Mouse (Mus musculus) CD4-positive, CD25-positive, alpha-beta regulatory T cell, adult 9 weeks (primary cell): ENCODE measurements around the gene Nosip. TPM values are rescaled to one million over a fixed set of nuclear protein-coding genes. Genes with fewer than 3 reads are reported as not detected.

Experiments
- polyA plus RNA-seq: library from polyadenylated mRNA; unstranded; fragments of 100-300 nt; shearing (Covaris generic); gene quantifications from one replicate; pipeline ENCODE4 v1.2.1, GENCODE M21; 2017

Nosip gene
- 148 TPM for polyA plus RNA-seq

DNA sequence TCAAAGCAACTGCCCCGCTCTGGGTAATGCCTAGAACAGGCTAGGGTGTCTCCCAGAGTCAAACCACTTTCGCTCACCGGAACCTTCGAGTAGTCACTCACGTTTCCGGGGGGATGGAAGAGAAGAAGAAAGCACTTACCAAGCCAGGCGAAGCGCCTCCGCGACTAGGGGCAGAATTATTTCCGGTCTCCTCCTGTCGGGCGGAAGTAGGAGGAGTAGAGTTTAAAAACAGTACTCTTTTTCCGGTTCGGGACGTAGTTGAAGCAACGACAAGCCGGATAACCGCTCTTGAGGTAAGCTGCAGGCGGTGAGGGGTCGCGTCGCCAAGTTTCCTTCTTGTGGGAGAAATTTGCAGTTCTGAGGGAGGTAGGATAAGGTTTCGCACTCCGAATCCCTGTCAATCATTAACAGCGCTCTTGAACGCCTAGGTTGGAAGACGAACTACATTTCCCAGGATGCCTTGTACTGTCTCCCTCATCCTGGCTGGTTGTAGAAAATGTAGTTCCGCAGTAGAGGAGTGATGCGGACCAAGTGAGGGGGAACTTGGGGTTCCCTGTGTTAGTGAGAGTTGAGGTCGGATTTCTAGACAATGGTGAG is at the start of gene Nosip, which contains the start of gene Prrg2:
Gene Nosip, plus strand, starts transcription at position 191 of the 597 bp plus-strand sequence.
Gene Prrg2, minus strand, starts transcription at position 439 of the 597 bp plus-strand sequence.

DNA sequence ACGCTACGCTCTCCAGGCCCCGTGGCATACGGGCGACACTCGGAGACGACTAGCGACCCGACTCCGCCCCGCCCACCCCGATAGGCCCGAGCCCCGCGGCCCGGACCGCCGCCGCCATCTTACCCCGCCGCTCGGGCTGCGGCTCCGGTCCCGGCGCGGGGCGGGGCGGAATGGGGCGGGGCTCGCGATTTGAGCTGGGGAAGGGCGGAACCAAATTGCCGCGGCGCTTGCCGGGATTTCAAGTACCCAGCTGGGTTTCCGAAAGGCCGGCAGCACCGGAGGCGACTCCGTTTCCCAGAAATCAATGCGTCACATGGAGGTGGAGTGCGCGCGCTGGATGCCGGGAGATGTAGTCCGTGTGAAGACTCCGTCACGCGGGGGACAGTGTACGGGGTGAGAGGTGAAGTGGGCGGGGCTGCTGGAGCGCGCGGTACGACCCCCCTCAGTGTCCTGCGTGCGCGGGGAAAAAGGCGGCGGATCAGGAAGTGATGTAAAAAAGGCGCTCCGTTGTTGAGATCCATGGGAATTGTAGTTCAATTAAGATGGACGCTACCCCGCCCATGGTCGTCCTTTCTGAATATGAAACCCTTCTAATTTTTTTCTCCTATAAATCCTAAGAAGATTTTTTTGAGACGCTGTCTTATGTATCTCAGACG is 46.1 kb upstream of the Nosip start, which contains the start of gene Scaf1:
Gene Scaf1, minus strand, starts transcription at position 407 of the 656 bp plus-strand sequence.

DNA sequence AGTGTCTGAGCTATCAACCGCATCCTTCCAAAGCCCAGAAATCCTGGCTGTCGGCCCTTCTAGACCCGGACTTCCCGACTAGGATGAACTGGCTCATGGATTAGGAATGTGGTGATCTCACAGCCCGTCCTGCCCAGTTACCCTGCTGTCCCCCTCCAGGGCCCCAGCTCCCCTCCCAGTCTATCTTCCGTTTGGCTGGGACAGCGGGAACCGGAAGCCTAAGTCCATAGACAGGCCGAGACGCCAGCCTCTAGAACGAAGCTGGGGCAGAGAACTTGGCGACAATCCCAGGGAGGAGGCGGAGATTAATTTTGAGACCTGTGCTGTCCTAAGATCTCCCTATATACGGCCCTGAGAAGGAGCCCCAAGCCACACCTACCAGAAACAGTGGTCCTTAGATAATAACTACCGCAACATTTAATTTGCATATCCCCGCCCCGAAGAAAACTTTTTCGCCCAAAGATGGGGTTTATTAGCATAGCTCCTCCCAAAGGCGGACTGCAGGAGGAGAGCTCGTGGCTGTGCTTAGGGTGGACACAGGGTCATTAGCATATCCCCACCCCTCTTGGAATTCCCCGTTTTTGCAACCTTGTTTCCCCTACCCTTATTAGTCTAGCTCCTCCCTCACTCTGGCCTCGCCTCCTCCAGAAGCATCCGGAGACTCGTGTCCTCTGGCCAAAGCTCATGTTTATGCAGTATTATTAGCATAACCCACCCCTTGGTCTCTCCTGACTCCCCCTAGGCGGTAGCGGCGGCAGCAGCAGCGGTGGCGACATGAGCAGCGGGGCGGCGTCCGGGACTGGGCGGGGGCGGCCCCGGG is 44.8 kb upstream of the Nosip start, which contains the start of gene Rras:
Gene Rras, plus strand, starts transcription at position 720 of the 820 bp plus-strand sequence.

DNA sequence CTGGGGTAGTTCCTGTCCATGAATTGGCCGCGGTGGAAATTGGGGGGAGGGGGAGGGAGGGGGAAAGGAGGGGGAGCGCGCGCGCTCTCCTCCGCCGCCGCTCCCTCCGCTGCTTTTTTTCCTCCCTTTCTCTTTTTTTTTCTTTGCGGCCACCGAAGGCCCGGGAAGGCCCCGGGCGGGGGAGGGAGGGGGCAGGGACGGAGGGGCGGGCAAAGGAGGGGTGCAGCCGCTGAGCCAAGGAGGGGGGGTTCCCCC is 9.4 kb upstream of the Nosip start, which contains the start of gene Prr12:
Gene Prr12, minus strand, starts transcription at position 20 of the 255 bp plus-strand sequence.

DNA sequence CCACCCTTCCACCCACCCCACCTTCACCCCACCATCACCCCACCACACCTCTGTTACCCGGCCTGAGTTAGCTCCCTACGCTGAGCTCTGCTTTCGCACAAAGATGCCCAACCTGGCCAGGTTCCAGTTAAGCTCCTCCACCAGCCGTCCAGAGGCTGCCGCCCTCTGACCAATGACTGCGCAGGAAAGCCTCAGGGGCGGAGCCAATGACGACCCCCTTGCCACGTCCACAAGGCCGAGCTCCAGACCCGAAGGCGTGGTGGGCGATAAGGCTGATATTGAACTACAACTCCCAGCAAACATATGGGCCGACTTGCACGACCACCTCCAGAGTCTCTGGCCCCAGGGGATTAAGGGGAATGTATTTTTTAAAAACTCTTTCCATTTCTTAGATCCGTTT is 29.8 kb downstream of the Nosip start, which contains the start of gene Rcn3:
Gene Rcn3, minus strand, starts transcription at position 174 of the 400 bp plus-strand sequence.

DNA sequence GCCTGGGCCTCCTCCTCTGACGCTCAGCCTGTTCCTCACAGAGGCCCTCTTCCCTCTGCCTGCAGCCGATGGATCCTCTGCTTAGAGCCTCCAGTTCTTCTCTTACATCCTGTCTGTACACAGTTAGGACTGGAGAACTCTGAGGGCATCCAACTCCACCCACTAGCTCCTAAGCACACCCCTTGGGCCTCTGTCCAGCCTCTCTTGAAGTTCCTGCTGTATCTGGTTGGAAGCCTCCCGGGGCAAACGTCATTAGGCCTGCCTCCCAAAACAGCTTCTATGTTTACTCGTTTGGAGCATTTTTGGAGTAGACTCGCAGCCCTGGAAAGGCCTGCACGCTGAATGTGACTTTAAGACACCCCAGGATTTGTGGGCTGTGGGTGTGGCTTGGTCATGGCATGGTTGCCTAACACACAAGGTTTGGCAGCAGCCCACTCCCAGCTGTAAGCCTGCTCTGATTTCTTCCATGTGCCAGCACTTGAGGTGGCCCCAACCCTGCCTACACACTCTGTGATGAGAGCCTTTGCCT is 41.5 kb downstream of the Nosip start, which contains the start of gene Fcgrt:
Gene Fcgrt, minus strand, starts transcription at position 200 of the 529 bp plus-strand sequence.

DNA sequence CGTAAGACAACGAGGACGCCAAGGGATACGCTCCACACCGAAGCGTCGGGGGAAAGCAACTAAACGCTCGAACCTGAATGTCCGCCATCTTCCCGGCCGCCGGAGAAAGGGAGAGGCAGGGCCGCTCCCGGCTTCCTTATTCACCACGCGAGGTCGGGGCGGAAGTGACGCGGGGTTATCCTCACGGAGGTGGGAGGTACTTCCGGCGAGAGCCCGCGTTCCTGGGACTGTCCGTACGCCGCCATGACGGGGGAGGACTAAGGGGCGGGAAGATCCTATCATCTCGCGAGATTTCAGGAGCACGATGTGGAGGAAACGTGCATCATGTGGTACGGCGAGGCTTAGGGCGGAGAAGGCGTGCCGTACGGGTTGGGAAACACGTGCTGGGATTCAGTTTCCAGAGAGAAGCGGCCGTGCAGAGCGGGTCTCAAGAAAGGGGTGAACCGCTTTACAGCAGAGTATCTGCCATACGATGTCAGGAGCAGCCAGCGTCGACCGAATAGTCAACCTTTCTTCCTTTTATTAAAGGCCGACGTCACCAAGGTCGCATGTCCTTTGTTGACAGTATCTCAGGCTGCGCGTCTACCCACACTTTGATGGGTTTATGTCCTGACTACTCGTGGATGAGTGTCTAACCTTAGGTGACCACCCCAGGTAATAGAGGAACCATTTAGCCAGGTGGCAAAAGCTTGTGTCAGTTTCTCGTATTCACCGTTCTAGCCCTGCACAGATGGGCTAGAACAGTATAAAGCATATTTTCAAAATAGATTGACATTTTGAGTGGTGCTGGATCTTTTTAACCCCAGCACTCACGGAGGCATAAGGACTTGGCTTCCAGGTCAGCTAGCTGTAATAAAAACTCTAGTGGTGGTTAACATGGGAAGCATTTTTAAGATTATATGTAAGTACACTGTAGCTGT is 62.3 kb downstream of the Nosip start, which contains the start of gene Rps11:
Gene Rps11, minus strand, starts transcription at position 216 of the 920 bp plus-strand sequence.

Other genes starting within 250 kb of the Nosip start
- gene Nup62, start 246.3 kb upstream of the Nosip start, polyA plus RNA-seq: 58.7 TPM
- 2.0 TPM for gene Il4i1, start 246.0 kb upstream of the Nosip start, polyA plus RNA-seq
- 0.36 TPM for gene Atf5, start 245.8 kb upstream of the Nosip start, polyA plus RNA-seq
- gene Akt1s1, start 213.4 kb upstream of the Nosip start, polyA plus RNA-seq: 12.1 TPM
- 112 TPM for gene Tbc1d17, start 213.3 kb upstream of the Nosip start, polyA plus RNA-seq
- 100 TPM for gene Pnkp, start 205.3 kb upstream of the Nosip start, polyA plus RNA-seq
- gene Ptov1, start 192.6 kb upstream of the Nosip start, polyA plus RNA-seq: 9.9 TPM
- 26.9 TPM for gene Med25, start 169.7 kb upstream of the Nosip start, polyA plus RNA-seq
- gene Fuz, start 166.3 kb upstream of the Nosip start, polyA plus RNA-seq: 50.8 TPM
- gene Ap2a1, start 132.9 kb upstream of the Nosip start, polyA plus RNA-seq: 26.9 TPM
- gene Tsks, start 119.2 kb upstream of the Nosip start, polyA plus RNA-seq: not detected
- 0.55 TPM for gene Cpt1c, start 87.6 kb upstream of the Nosip start, polyA plus RNA-seq
- 210 TPM for gene Prmt1, start 75.9 kb upstream of the Nosip start, polyA plus RNA-seq
- gene Irf3, start 64.8 kb upstream of the Nosip start, polyA plus RNA-seq: 255 TPM
- gene Bcl2l12, start 63.7 kb upstream of the Nosip start, polyA plus RNA-seq: 35.2 TPM
- 22.7 TPM for gene Scaf1, start 46.1 kb upstream of the Nosip start, polyA plus RNA-seq
- gene Rras, start 44.5 kb upstream of the Nosip start, polyA plus RNA-seq: 6.3 TPM
- gene Prr12, start 9.5 kb upstream of the Nosip start, polyA plus RNA-seq: 4.8 TPM
- 3.3 TPM for gene Prrg2, start 248 bp downstream of the Nosip start, polyA plus RNA-seq
- gene Rcn3, start 29.8 kb downstream of the Nosip start, polyA plus RNA-seq: 10.8 TPM
- 2.6 TPM for gene Fcgrt, start 41.4 kb downstream of the Nosip start, polyA plus RNA-seq
- 3,383 TPM for gene Rps11, start 62.0 kb downstream of the Nosip start, polyA plus RNA-seq
- 3,108 TPM for gene Rpl13a, start 66.3 kb downstream of the Nosip start, polyA plus RNA-seq
- not detected for gene Gm45713, start 73.8 kb downstream of the Nosip start, polyA plus RNA-seq
- 292 TPM for gene Flt3l, start 74.0 kb downstream of the Nosip start, polyA plus RNA-seq
- 59.4 TPM for gene Pih1d1, start 91.9 kb downstream of the Nosip start, polyA plus RNA-seq
- 67.0 TPM for gene Aldh16a1, start 92.2 kb downstream of the Nosip start, polyA plus RNA-seq
- gene Slc17a7, start 101.5 kb downstream of the Nosip start, polyA plus RNA-seq: not detected
- gene Gfy, start 117.1 kb downstream of the Nosip start, polyA plus RNA-seq: not detected
- gene Pth2, start 118.6 kb downstream of the Nosip start, polyA plus RNA-seq: not detected
- gene Ccdc155, start 142.5 kb downstream of the Nosip start, polyA plus RNA-seq: 0.32 TPM
- 16.0 TPM for gene Dkkl1, start 149.7 kb downstream of the Nosip start, polyA plus RNA-seq
- 2.9 TPM for gene Tead2, start 153.3 kb downstream of the Nosip start, polyA plus RNA-seq
- 598 TPM for gene Cd37, start 176.7 kb downstream of the Nosip start, polyA plus RNA-seq
- gene Slc6a16, start 178.7 kb downstream of the Nosip start, polyA plus RNA-seq: not detected
- not detected for gene Slc6a21, start 215.1 kb downstream of the Nosip start, polyA plus RNA-seq